Mouse (Mus musculus) testis, adult 2 months (tissue): ENCODE measurements around the gene Ddost. TPM values are rescaled to one million over a fixed set of nuclear protein-coding genes. Genes with fewer than 3 reads are reported as not detected.

Experiments
- H3K27ac ChIP-seq: fragments of 200-500 bp; 2 replicates; pipeline ENCODE4 v1.5.1; 2012; ENCODE audit warnings: low read depth, low read length; ENCODE audit not compliant: control insufficient read depth, insufficient read depth
- H3K27me3 ChIP-seq: fragments of 200-500 bp; 2 replicates; pipeline ENCODE4 v1.6.1; 2012; ENCODE audit warnings: mild to moderate bottlenecking, low read length, moderate library complexity; ENCODE audit not compliant: control insufficient read depth, insufficient read depth
- H3K36me3 ChIP-seq: fragments of 200-500 bp; 2 replicates; pipeline ENCODE4 v1.6.1; 2012; ENCODE audit warnings: mild to moderate bottlenecking, low read length; ENCODE audit not compliant: control insufficient read depth, insufficient read depth
- H3K4me1 ChIP-seq: fragments of 200-500 bp; 2 replicates; pipeline ENCODE4 v1.6.1; 2012; ENCODE audit warnings: low read length; ENCODE audit not compliant: control insufficient read depth, insufficient read depth
- H3K4me3 ChIP-seq: fragments of 200-500 bp; 2 replicates; pipeline ENCODE4 v1.5.1; 2012; ENCODE audit warnings: low read depth, mild to moderate bottlenecking, low read length, moderate library complexity, mixed read lengths; ENCODE audit not compliant: control insufficient read depth
- CTCF ChIP-seq: fragments of 200-500 bp; IDR thresholded peaks from 2 replicates; pipeline ENCODE4 v1.5.1; 2012; ENCODE audit warnings: low read depth, mild to moderate bottlenecking, inconsistent platforms, low read length, moderate library complexity; ENCODE audit not compliant: control insufficient read depth, insufficient read depth, insufficient replicate concordance
- POLR2A ChIP-seq: fragments of 200-500 bp; IDR thresholded peaks from 2 replicates; pipeline ENCODE4 v1.6.1; 2012; ENCODE audit warnings: low read depth, mild to moderate bottlenecking, inconsistent platforms, low read length, moderate library complexity; ENCODE audit not compliant: control insufficient read depth
- polyA plus RNA-seq: library from polyadenylated mRNA; depleted of rRNA; stranded (reverse); fragments of >200 nt; gene quantifications from 2 replicates; pipeline ENCODE4 v1.2.3, GENCODE M21; 2012

The Ddost gene
- polyA plus RNA-seq, 1 experiment = 177 TPM

GRCm38 (mm10) chr4:138311595-138311994, 7.1 kb downstream of the Ddost start:
- Histone ChIP-seq H3K4me1 (no peaks in the 10 kb centered on the region), H3K27me3 (no peaks in the 10 kb centered on the region), H3K36me3 (peaks cover 2% of the 10 kb centered on the region), H3K27ac (no peak overlapping the region), H3K4me3 (no peak overlapping the region)
- no peak for TF ChIP-seq POLR2A
- TF ChIP-seq CTCF = peak; percentile 69; the same call in 1 of the 2 replicates

DNA sequence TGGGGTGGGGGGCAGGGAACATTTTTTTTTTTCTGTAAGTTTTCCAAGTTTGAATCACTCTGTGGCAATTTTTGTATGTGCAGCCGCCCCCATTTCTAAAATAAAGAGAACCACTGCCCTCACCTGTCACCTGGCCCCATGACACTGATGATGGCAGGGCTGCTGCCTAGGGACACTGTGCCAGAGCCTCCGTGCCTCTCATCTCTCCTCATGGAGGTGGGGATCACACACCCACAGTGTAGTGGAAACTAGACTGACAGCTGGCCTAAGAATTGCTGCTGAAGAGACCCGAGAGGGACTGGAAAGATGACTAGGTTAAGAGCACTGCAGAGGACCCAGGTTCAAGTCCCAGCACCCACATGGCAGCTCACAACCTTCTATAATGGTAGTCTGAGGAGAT, 7.6 kb downstream of the Ddost start:
- Histone ChIP-seq H3K4me1 (no peaks in the 10 kb centered on the region), H3K4me3 (no peak overlapping the region), H3K36me3 (peaks cover 2% of the 10 kb centered on the region), H3K27me3 (no peaks in the 10 kb centered on the region), H3K27ac (no peak overlapping the region)
- TF ChIP-seq POLR2A = no peak
- no peak for TF ChIP-seq CTCF

DNA sequence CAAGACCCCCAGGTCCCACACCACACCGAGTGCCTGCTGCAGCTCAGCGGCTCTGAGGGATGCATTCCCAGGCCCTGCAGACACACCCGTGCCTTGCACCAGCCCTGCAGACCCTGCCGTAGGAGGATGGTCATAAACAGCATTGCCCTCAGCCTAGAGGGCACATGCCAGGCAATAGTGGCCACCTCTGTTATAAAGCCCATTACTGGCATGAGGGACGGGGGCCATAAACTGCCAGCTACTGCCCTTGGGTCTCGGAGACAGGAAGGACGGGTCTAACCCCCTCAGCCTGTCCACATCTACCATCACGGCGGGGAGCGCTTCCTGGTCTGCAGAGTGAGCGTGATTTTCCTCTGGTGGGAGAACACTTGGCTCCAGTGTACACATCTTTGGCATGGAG, 8.5 kb downstream of the Ddost start:
- Histone ChIP-seq H3K27me3 (no peaks in the 10 kb centered on the region), H3K27ac (no peak overlapping the region), H3K36me3 (peaks cover 3% of the 10 kb centered on the region), H3K4me1 (no peaks in the 10 kb centered on the region), H3K4me3 (no peak overlapping the region)
- TF ChIP-seq POLR2A (no peak), CTCF (no peak)

- no peak overlapping the region for H3K4me3 ChIP-seq
- TF ChIP-seq CTCF = no peak
- no peak for TF ChIP-seq POLR2A
- no peak overlapping the region for H3K27ac ChIP-seq
- no peaks in the 10 kb centered on the region for H3K27me3 ChIP-seq
- no peaks in the 10 kb centered on the region for H3K4me1 ChIP-seq
- H3K36me3 ChIP-seq = peaks cover 3% of the 10 kb centered on the region
These were observed 9.3 kb downstream of the Ddost start for GRCm38 (mm10) chr4:138313795-138314194.

GRCm38 (mm10) chr4:138315781-138316180, 11.3 kb downstream of the Ddost start:
- Histone ChIP-seq H3K4me1 (no peaks in the 10 kb centered on the region), H3K27ac (no peak overlapping the region), H3K36me3 (peaks cover 3% of the 10 kb centered on the region), H3K4me3 (no peak overlapping the region), H3K27me3 (no peaks in the 10 kb centered on the region)
- TF ChIP-seq CTCF = peak; percentile 32; the same call in 1 of the 2 replicates
- no peak for TF ChIP-seq POLR2A

- no peaks in the 10 kb centered on the region for H3K27me3 ChIP-seq
- no peaks in the 10 kb centered on the region for H3K4me1 ChIP-seq
- TF ChIP-seq CTCF (peak; percentile 33; the same call in 1 of the 2 replicates), POLR2A (no peak)
- H3K4me3 ChIP-seq = no peak overlapping the region
- peaks cover 3% of the 10 kb centered on the region for H3K36me3 ChIP-seq
- no peak overlapping the region for H3K27ac ChIP-seq
These were observed 11.8 kb downstream of the Ddost start for GRCm38 (mm10) chr4:138316369-138316768.

GRCm38 (mm10) chr4:138318509-138319266, 14.2 kb downstream of the Ddost start:
- no peaks in the 10 kb centered on the region for H3K27me3 ChIP-seq
- TF ChIP-seq POLR2A (no peak), CTCF (peak; percentile 73)
- peaks cover 3% of the 10 kb centered on the region for H3K36me3 ChIP-seq
- H3K4me1 ChIP-seq = no peaks in the 10 kb centered on the region; the same call in 1 of the 2 replicates
- H3K27ac ChIP-seq = no peak overlapping the region
- H3K4me3 ChIP-seq = no peak overlapping the region

- Histone ChIP-seq H3K27me3 (no peaks in the 10 kb centered on the region), H3K27ac (no peak overlapping the region), H3K4me3 (no peak overlapping the region), H3K4me1 (no peaks in the 10 kb centered on the region; the same call in 1 of the 2 replicates), H3K36me3 (peaks cover 2% of the 10 kb centered on the region; the same call in 1 of the 2 replicates)
- TF ChIP-seq CTCF = peak; percentile 100
- TF ChIP-seq POLR2A = no peak
These were observed 15.0 kb downstream of the Ddost start for GRCm38 (mm10) chr4:138319508-138319907.
